Mouse (Mus musculus) heart, embryonic 14.5 days (tissue): ENCODE data around the gene Knop1. TPM values are rescaled to one million over a fixed set of nuclear protein-coding genes. Genes with fewer than 3 reads are reported as not detected.

Experiments used
- ATAC-seq: fragments of 200-750 bp; cut with Nextera tagmentation; 2 replicates; pipeline ENCODE4 v1.8.0; 2017; ENCODE audit warnings: low read depth, moderate TSS enrichment; ENCODE audit not compliant: insufficient number of reproducible peaks, insufficient read depth, low FRiP score
- H3K27ac ChIP-seq, 2 experiments: fragments of 200-500 bp in 1 of 2; fragments of 300-500 bp in 1 of 2; sonication (generic) in 1 of 2; replicated peaks in 1 of 2; 2 replicates each; pipeline ENCODE4 v1.5.1; 2012 to 2014; ENCODE audit warnings: low read depth in 2 of 2, low read length in 2 of 2, control low read depth in 1 of 2, mild to moderate bottlenecking in 1 of 2, mixed read lengths in 1 of 2; ENCODE audit not compliant: control insufficient read depth in 1 of 2, insufficient read depth in 1 of 2
- H3K27me3 ChIP-seq: fragments of 300-500 bp; sonication (generic); 2 replicates; pipeline ENCODE4 v1.6.1; 2014; ENCODE audit warnings: mild to moderate bottlenecking, low read length, control low read depth; ENCODE audit not compliant: control insufficient read depth, insufficient read depth
- H3K36me3 ChIP-seq: fragments of 300-500 bp; sonication (generic); 2 replicates; pipeline ENCODE4 v1.6.1; 2014; ENCODE audit warnings: mild to moderate bottlenecking, control low read depth, low read length, mixed read lengths; ENCODE audit not compliant: control insufficient read depth, insufficient read depth
- H3K4me1 ChIP-seq, 2 experiments: fragments of 200-500 bp in 1 of 2; fragments of 300-500 bp in 1 of 2; sonication (generic) in 1 of 2; 2 replicates each; pipeline ENCODE4 v1.6.1; 2012 to 2014; ENCODE audit warnings: low read length in 2 of 2, control low read depth in 1 of 2, mixed read lengths in 1 of 2; ENCODE audit not compliant: control insufficient read depth in 2 of 2, insufficient read depth in 2 of 2
- H3K4me2 ChIP-seq: fragments of 300-500 bp; sonication (generic); 2 replicates; pipeline ENCODE4 v1.6.1; 2014; ENCODE audit warnings: mild to moderate bottlenecking, low read length
- H3K4me3 ChIP-seq, 2 experiments: fragments of 200-500 bp in 1 of 2; fragments of 300-500 bp in 1 of 2; sonication (generic) in 1 of 2; 2 replicates each; pipeline ENCODE4 v1.5.1; 2012 to 2014; ENCODE audit warnings: low read length in 2 of 2, mild to moderate bottlenecking in 2 of 2, control low read depth in 1 of 2, low read depth in 1 of 2, moderate library complexity in 1 of 2; ENCODE audit not compliant: control insufficient read depth in 1 of 2, insufficient read depth in 1 of 2
- H3K9ac ChIP-seq: fragments of 300-500 bp; sonication (generic); 2 replicates; pipeline ENCODE4 v1.6.1; 2014; ENCODE audit warnings: mild to moderate bottlenecking, low read length
- H3K9me3 ChIP-seq: fragments of 300-500 bp; sonication (generic); 2 replicates; pipeline ENCODE4 v1.6.1; 2016; ENCODE audit warnings: low read length, control low read depth; ENCODE audit not compliant: control insufficient read depth
- WGBS: fragments of 180-500 bp; shearing (Covaris S2); extraction: QIAGEN DNeasy Blood & Tissue Kit; methylation state at CpG from one replicate; pipeline ENCODE4 v1.1.7; 2014; 5-methylcytosine and 5-hydroxymethylcytosine counted together
- polyA plus RNA-seq: library from polyadenylated mRNA; unstranded; fragments of >200 nt; fragmentation: Nextera tagmentation; extraction: Ambion mirVana; gene quantifications from 2 replicates; pipeline ENCODE4 v1.2.1, GENCODE M21; 2014

The Knop1 gene
- polyA plus RNA-seq, 1 experiment from 2014 or later = 55.0 TPM

GRCm38 (mm10) chr7:118797600-118797999 lies 58.5 kb downstream of the Knop1 start:
- H3K27ac ChIP-seq = 0 out of 4 replicates have a peak overlapping the region, but pooled peaks of 1 of the 2 experiments have one; percentile 16
- 20% methylated on average over 7 of the region's 7 CpGs for WGBS
- no peak for ATAC-seq

GRCm38 (mm10) chr7:118796838-118797237 lies 59.2 kb downstream of the Knop1 start:
- Histone ChIP-seq H3K36me3 (peaks cover 68% of the 10 kb centered on the region), H3K9me3 (no peaks in the 10 kb centered on the region), H3K4me1 (no peaks in the 10 kb centered on the region), H3K27me3 (no peaks in the 10 kb centered on the region), H3K9ac (no peak overlapping the region), H3K4me3 (no peak overlapping the region), H3K27ac (no peak overlapping the region), H3K4me2 (no peak overlapping the region)
- ATAC-seq = no peak
- 87% methylated on average over 9 of the region's 9 CpGs for WGBS

More at GRCm38 (mm10) chr7:118797600-118797999, 58.5 kb downstream of the Knop1 start:
- Histone ChIP-seq H3K9ac (no peak overlapping the region), H3K36me3 (peaks cover 68% of the 10 kb centered on the region), H3K9me3 (no peaks in the 10 kb centered on the region), H3K27me3 (no peaks in the 10 kb centered on the region), H3K4me1 (no peaks in the 10 kb centered on the region), H3K4me2 (no peak overlapping the region), H3K4me3 (no peak overlapping the region)

- WGBS = 94% methylated on average over 8 of the region's 8 CpGs
- H3K9me3 ChIP-seq = no peaks in the 10 kb centered on the region
- no peaks in the 10 kb centered on the region for H3K27me3 ChIP-seq
- no peak overlapping the region for H3K4me2 ChIP-seq
- ATAC-seq = no peak; the same call in 1 of the 2 replicates
- H3K9ac ChIP-seq = no peak overlapping the region
- no peak overlapping the region for H3K4me3 ChIP-seq
- H3K4me1 ChIP-seq = no peaks in the 10 kb centered on the region
- H3K27ac ChIP-seq = no peak overlapping the region
- H3K36me3 ChIP-seq = peaks cover 69% of the 10 kb centered on the region
Measured at GRCm38 (mm10) chr7:118795779-118796178, 60.3 kb downstream of the Knop1 start.

- Histone ChIP-seq H3K27ac (no peak overlapping the region), H3K36me3 (peaks cover 57% of the 10 kb centered on the region), H3K4me1 (no peaks in the 10 kb centered on the region), H3K9me3 (no peaks in the 10 kb centered on the region), H3K4me2 (no peak overlapping the region), H3K4me3 (no peak overlapping the region), H3K9ac (no peak overlapping the region), H3K27me3 (no peaks in the 10 kb centered on the region)
- 76% methylated on average over 8 of the region's 8 CpGs for WGBS
- ATAC-seq = no peak
Measured at GRCm38 (mm10) chr7:118793899-118794298, 62.2 kb downstream of the Knop1 start.

Other genes with a start within 250 kb of the Knop1 start
- gene Gde1, start 150.5 kb downstream of the Knop1 start, polyA plus RNA-seq = 87.3 and 87.5 TPM in 2 replicates
- gene Ccp110, start 143.7 kb downstream of the Knop1 start, polyA plus RNA-seq = 4.2 and 4.4 TPM in 2 replicates
- 53.5 and 55.2 TPM in 2 replicates for gene Vps35l, start 116.0 kb downstream of the Knop1 start, polyA plus RNA-seq
- 0.93 and 1.1 TPM in 2 replicates for gene Iqck, start 502 bp downstream of the Knop1 start, polyA plus RNA-seq
- 5.7 and 9.0 TPM in 2 replicates for gene Gprc5b, start 139.0 kb upstream of the Knop1 start, polyA plus RNA-seq